8 mouse cellular contexts compared by ENCODE assay signal in genomic region chr4:127989347-127989995, GRCm38 (mm10). TPM values are rescaled to one million over a fixed set of nuclear protein-coding genes. Genes with fewer than 3 reads are reported as not detected.
DNase-seq lines count a peak whose midpoint lies in the region; ATAC-seq and TF ChIP-seq lines count a peak whose summit lies in the region.

No protein-coding gene starts in this region.

- no peak overlapping the region for H3K9ac ChIP-seq in embryonic facial prominence, embryonic 12.5 days
- peak overlapping the region; percentile 90 for H3K9ac ChIP-seq in neural tube, embryonic 13.5 days
- H3K9ac ChIP-seq in liver, embryonic 12.5 days = no peak overlapping the region

- TF ChIP-seq CTCF in gastrocnemius, adult 2 months (IDR thresholded peaks at IDR 0.05) = peak; percentile 59

- H3K4me1 ChIP-seq in embryonic facial prominence, embryonic 12.5 days = peaks cover 7% of the 10 kb centered on the region; the same call in 1 of the 2 replicates
- peaks cover 49% of the 10 kb centered on the region for H3K4me1 ChIP-seq in neural tube, embryonic 13.5 days (replicated peaks)
- H3K4me1 ChIP-seq in liver, embryonic 12.5 days = no peaks in the 10 kb centered on the region

- WGBS in embryonic facial prominence, embryonic 12.5 days = 11% methylated on average over 18 of the region's 18 CpGs
- 9% methylated on average over 18 of the region's 18 CpGs for WGBS in neural tube, embryonic 13.5 days
- 10% methylated on average over 18 of the region's 18 CpGs for WGBS in liver, embryonic 12.5 days (ENCODE audit: insufficient replicate concordance)

- intact Hi-C loops in gastrocnemius, adult 2 months (cut with DNase I) = no loop called here
- intact Hi-C loops in gastrocnemius, postnatal 36 days (cut with DNase I) = no loop called here
- intact Hi-C loops in heart, postnatal 10 days (cut with DNase I) = no loop called here

- no peaks in the 10 kb centered on the region for H3K9me3 ChIP-seq in embryonic facial prominence, embryonic 12.5 days
- H3K9me3 ChIP-seq in neural tube, embryonic 13.5 days = no peaks in the 10 kb centered on the region
- H3K9me3 ChIP-seq in liver, embryonic 12.5 days (replicated peaks) = no peaks in the 10 kb centered on the region

- no peak overlapping the region for H3K27ac ChIP-seq in gastrocnemius, adult 2 months
- no peak overlapping the region for H3K27ac ChIP-seq in embryonic facial prominence, embryonic 12.5 days
- H3K27ac ChIP-seq in neural tube, embryonic 13.5 days (replicated peaks) = no peak overlapping the region
- H3K27ac ChIP-seq in liver, embryonic 12.5 days = no peak overlapping the region

- H3K36me3 ChIP-seq in embryonic facial prominence, embryonic 12.5 days = no peaks in the 10 kb centered on the region
- no peaks in the 10 kb centered on the region for H3K36me3 ChIP-seq in neural tube, embryonic 13.5 days
- no peaks in the 10 kb centered on the region for H3K36me3 ChIP-seq in liver, embryonic 12.5 days

- peaks cover 65% of the 10 kb centered on the region for H3K27me3 ChIP-seq in embryonic facial prominence, embryonic 12.5 days
- H3K27me3 ChIP-seq in neural tube, embryonic 13.5 days = peaks cover 30% of the 10 kb centered on the region
- H3K27me3 ChIP-seq in liver, embryonic 12.5 days (replicated peaks) = peaks cover 67% of the 10 kb centered on the region

- ATAC-seq in embryonic facial prominence, embryonic 12.5 days (ENCODE audit: insufficient number of reproducible peaks, insufficient read depth, low FRiP score, low TSS enrichment) = no peak
- ATAC-seq in neural tube, embryonic 13.5 days (ENCODE audit: low read depth) = no peak; the same call in 1 of the 2 replicates
- no peak for ATAC-seq in liver, embryonic 12.5 days

- peak overlapping the region; percentile 84; the same call in 1 of the 2 replicates for H3K4me2 ChIP-seq in embryonic facial prominence, embryonic 12.5 days (replicated peaks)
- H3K4me2 ChIP-seq in neural tube, embryonic 13.5 days = peak overlapping the region; percentile 78
- H3K4me2 ChIP-seq in liver, embryonic 12.5 days = no peak overlapping the region

- no peak overlapping the region for H3K4me3 ChIP-seq in gastrocnemius, adult 2 months
- H3K4me3 ChIP-seq in embryonic facial prominence, embryonic 12.5 days = no peak overlapping the region
- peak overlapping the region; percentile 77 for H3K4me3 ChIP-seq in neural tube, embryonic 13.5 days
- no peak overlapping the region for H3K4me3 ChIP-seq in liver, embryonic 12.5 days

- DNase-seq in gastrocnemius, adult 2 months = peak; percentile 37
- no peak for DNase-seq in gastrocnemius, postnatal 36 days
- DNase-seq in layer of hippocampus, adult 9-11 months = peak; percentile 46
- no peak for DNase-seq in heart, postnatal 10 days
- DNase-seq in spleen, adult 12 weeks (ENCODE audit: low spot score) = no peak

RNA-seq across cellular contexts. Expression of gene Csmd2, which starts 1.8 kb away (rescaled TPM):
- not detected for total RNA-seq in gastrocnemius, adult 2 months (2021)
- not detected for total RNA-seq in gastrocnemius, postnatal 36 days (2021)
- polyA plus RNA-seq in embryonic facial prominence, embryonic 12.5 days (2016; fragmentation: Nextera tagmentation; extraction: Ambion mirVana) = 0.54 and 0.76 TPM in 2 replicates
- polyA plus RNA-seq in neural tube, embryonic 13.5 days (2015; fragmentation: Nextera tagmentation; extraction: Ambion mirVana) = 7.9 and 9.1 TPM in 2 replicates
- 0.04 and 0.07 TPM in 2 replicates for polyA plus RNA-seq in liver, embryonic 12.5 days (2016; fragmentation: Nextera tagmentation; extraction: Ambion mirVana)
- under 1 TPM; 0.15 to 0.22 TPM for total RNA-seq in heart, postnatal 10 days (2021)

RNA-seq across cellular contexts. Expression of gene CK137956, which starts 18.7 kb away (rescaled TPM):
- total RNA-seq in gastrocnemius, adult 2 months (2021) = not detected
- not detected for total RNA-seq in gastrocnemius, postnatal 36 days (2021)
- 0.06 TPM in 1 of 2 replicates, not detected in the other for polyA plus RNA-seq in embryonic facial prominence, embryonic 12.5 days (2016; fragmentation: Nextera tagmentation; extraction: Ambion mirVana)
- 0.87 and 0.91 TPM in 2 replicates for polyA plus RNA-seq in neural tube, embryonic 13.5 days (2015; fragmentation: Nextera tagmentation; extraction: Ambion mirVana)
- polyA plus RNA-seq in liver, embryonic 12.5 days (2016; fragmentation: Nextera tagmentation; extraction: Ambion mirVana) = not detected in 2 replicates
- total RNA-seq in heart, postnatal 10 days (2021) = not detected

Comparison
In these comparisons a context has a peak if more than half of its experiments do, and no peak if none do; other contexts are left out.
1. DNase-seq: peak in gastrocnemius, adult 2 months (single experiment) and layer of hippocampus, adult 9-11 months (single experiment); none in gastrocnemius, postnatal 36 days (0 of 2), heart, postnatal 10 days (0 of 2) and spleen, adult 12 weeks (single experiment).